Mouse (Mus musculus) CH12.LX (cell line): Measurements from ENCODE around the gene Mdc1. TPM values are rescaled to one million over a fixed set of nuclear protein-coding genes. Genes with fewer than 3 reads are reported as not detected.

Experiments used
- DNase-seq: peaks from one replicate; pipeline ENCODE4 v3.0.0-alpha.2; 2013; ENCODE audit errors: extremely low read depth
- H3K27ac ChIP-seq: 2 replicates; pipeline ENCODE4 v1.5.1; 2012; ENCODE audit warnings: low read depth, mild to moderate bottlenecking, control low read depth, moderate library complexity; ENCODE audit not compliant: insufficient read depth
- H3K27me3 ChIP-seq: replicated peaks from 2 replicates; pipeline ENCODE3; 2012; ENCODE audit warnings: inconsistent platforms
- H3K36me3 ChIP-seq, 2 experiments: replicated peaks in 1 of 2; 2 replicates each; pipeline versions ENCODE3 to v1.6.1; 2012; ENCODE audit warnings: inconsistent platforms in 1 of 2, low read length in 1 of 2, mild to moderate bottlenecking in 1 of 2, mixed read lengths in 1 of 2, moderate library complexity in 1 of 2; ENCODE audit not compliant: control insufficient read depth in 1 of 2, insufficient read depth in 1 of 2
- H3K4me1 ChIP-seq, 2 experiments: 2 replicates each; pipeline ENCODE4 v1.6.1; 2012; ENCODE audit warnings: inconsistent platforms in 1 of 2, moderate library complexity in 1 of 2; ENCODE audit not compliant: insufficient read depth in 2 of 2, control insufficient read depth in 1 of 2
- H3K4me2 ChIP-seq: 2 replicates; pipeline ENCODE4 v1.6.1; 2012; ENCODE audit warnings: low read depth, mild to moderate bottlenecking, control low read depth; ENCODE audit not compliant: poor library complexity, insufficient read depth, severe bottlenecking
- H3K4me3 ChIP-seq, 3 experiments: fragments of 150-350 bp in 1 of 3; sonication (generic) in 1 of 3; replicated peaks in 1 of 3; 2 replicates each; pipeline versions ENCODE3 to v1.5.1; 2011 to 2012; ENCODE audit warnings: low read depth in 2 of 3, low read length in 2 of 3, mild to moderate bottlenecking in 2 of 3, moderate library complexity in 2 of 3, control low read depth in 1 of 3, improper control_type of control experiment in 1 of 3, inconsistent platforms in 1 of 3, mixed read lengths in 1 of 3; ENCODE audit not compliant: poor library complexity in 1 of 3
- H3K79me2 ChIP-seq: replicated peaks from 2 replicates; pipeline ENCODE4 v1.6.1; 2012; ENCODE audit warnings: mild to moderate bottlenecking, moderate library complexity; ENCODE audit not compliant: control insufficient read depth, poor library complexity, insufficient read depth, severe bottlenecking; ENCODE audit errors: extremely low read depth
- H3K9ac ChIP-seq: 2 replicates; pipeline ENCODE4 v1.6.1; 2012; ENCODE audit warnings: low read depth, mild to moderate bottlenecking, control low read depth, moderate library complexity; ENCODE audit not compliant: insufficient read depth
- H3K9me3 ChIP-seq: replicated peaks from 2 replicates; pipeline ENCODE3; 2012; ENCODE audit warnings: low read length, inconsistent platforms, mixed read lengths
- E2F4 ChIP-seq: IDR thresholded peaks from 2 replicates; pipeline ENCODE4 v1.6.1; 2011; ENCODE audit warnings: low read depth, low read length, improper control_type of control experiment; ENCODE audit not compliant: insufficient replicate concordance
- EP300 ChIP-seq: IDR thresholded peaks from 2 replicates; pipeline ENCODE4 v1.6.1; 2011; ENCODE audit warnings: low read length, improper control_type of control experiment
- GABPA ChIP-seq: IDR thresholded peaks from 2 replicates; pipeline ENCODE4 v1.6.1; 2012; ENCODE audit warnings: low read depth, low read length, improper control_type of control experiment, inconsistent platforms; ENCODE audit not compliant: insufficient replicate concordance
- HCFC1 ChIP-seq: IDR thresholded peaks from 2 replicates; pipeline ENCODE4 v1.6.1; 2012; ENCODE audit warnings: low read depth, mild to moderate bottlenecking, inconsistent platforms, low read length, improper control_type of control experiment
- JUND ChIP-seq: conservative IDR thresholded peaks from 2 replicates; pipeline ENCODE4 v1.6.1; 2011; ENCODE audit warnings: low read depth, low read length, improper control_type of control experiment
- KAT2A ChIP-seq: IDR thresholded peaks from 2 replicates; pipeline ENCODE4 v1.6.1; 2012; ENCODE audit warnings: low read length, improper control_type of control experiment, inconsistent platforms; ENCODE audit not compliant: insufficient replicate concordance
- MAFK ChIP-seq: IDR thresholded peaks from 2 replicates; pipeline ENCODE4 v1.6.1; 2011; ENCODE audit warnings: low read length, improper control_type of control experiment; ENCODE audit not compliant: insufficient replicate concordance
- MYC ChIP-seq: IDR thresholded peaks from 2 replicates; pipeline ENCODE4 v1.6.1; 2011; ENCODE audit warnings: low read depth, mild to moderate bottlenecking, improper control_type of control experiment, low read length
- UBTF ChIP-seq: IDR thresholded peaks from 2 replicates; pipeline ENCODE4 v1.6.1; 2012; ENCODE audit warnings: low read depth, mild to moderate bottlenecking, inconsistent platforms, low read length, improper control_type of control experiment, moderate library complexity
- ZC3H11A ChIP-seq: IDR thresholded peaks from 2 replicates; pipeline ENCODE4 v1.6.1; 2012; ENCODE audit warnings: low read depth, mild to moderate bottlenecking, inconsistent platforms, low read length, improper control_type of control experiment
- dilution Hi-C: fragments of 300-500 bp; cut with MboI; formaldehyde crosslinking; loops from 2 replicates; pipeline ENCODE4 v1.14.3; 2020; ENCODE audit warnings: low sequenced_read_pairs; ENCODE audit not compliant: extremely low pct_unique_long_range_greater_than_20kb, extremely low pct_ligation_motif_present
- in situ Hi-C: fragments of 300-500 bp; cut with MboI; formaldehyde crosslinking; loops from 3 replicates; pipeline ENCODE4 v1.14.3; 2019; ENCODE audit warnings: low sequenced_read_pairs, low pct_ligation_motif_present, low pct_unique_long_range_greater_than_20kb, mixed read lengths
- polyA plus RNA-seq: library from polyadenylated mRNA; unstranded; fragments of >175 nt; gene quantifications from 2 replicates; pipeline ENCODE4 v1.2.1, GENCODE M21; 2012; ENCODE audit warnings: low read depth; ENCODE audit not compliant: insufficient read length
- total RNA-seq, 2 experiments: library from RNA; depleted of rRNA; stranded (reverse); fragments of 300-350 nt in 1 of 2; fragments of >200 nt in 1 of 2; gene quantifications; 2 replicates each; pipeline ENCODE4 v1.2.3; 2012 to 2014

The Mdc1 gene
- total and polyA plus RNA-seq, 3 experiments: 3.3 to 15.7 (median 8.2) TPM

DNA sequence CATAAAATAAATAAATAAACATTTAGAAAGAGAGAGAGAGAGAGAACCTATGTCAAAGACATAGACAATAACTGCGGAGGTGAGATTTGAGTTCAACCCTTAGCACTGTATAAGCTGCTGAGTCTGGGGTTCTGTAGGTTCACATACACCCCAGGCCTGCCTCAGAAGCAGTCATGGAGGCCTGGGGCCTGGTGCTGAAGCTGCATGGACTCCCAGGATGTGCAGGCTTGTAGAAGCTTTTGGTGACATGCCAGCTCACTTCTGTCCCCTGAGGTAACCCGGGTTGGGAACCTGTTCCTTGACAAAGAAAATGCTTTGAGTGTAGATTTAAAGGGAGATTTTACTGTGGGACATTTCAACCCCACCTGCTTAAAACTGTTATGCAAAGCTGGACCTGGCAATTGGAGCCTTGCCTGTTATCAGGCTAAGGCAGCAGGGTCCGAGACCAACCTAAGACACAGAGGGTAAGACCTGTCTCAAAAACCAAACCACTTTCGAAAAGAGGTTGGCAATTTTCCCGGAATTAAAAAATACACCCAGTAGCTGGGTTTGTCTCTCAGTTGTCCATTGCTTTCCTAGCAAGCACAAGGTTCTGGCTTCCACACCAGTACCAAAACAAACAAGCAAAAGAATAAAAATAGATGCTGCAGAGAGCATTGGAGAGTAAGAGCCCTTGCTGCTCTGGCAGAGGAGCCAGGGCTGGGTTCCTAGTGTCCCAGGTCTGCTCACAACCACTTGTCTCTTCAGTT, 30.2 kb upstream of the Mdc1 start:
- H3K79me2 ChIP-seq: no peaks in the 10 kb centered on the region
- H3K4me3 ChIP-seq: no peak overlapping the region
- in situ Hi-C loops (no loop called here), dilution Hi-C loops (no loop called here)
- H3K36me3 ChIP-seq: no peaks in the 10 kb centered on the region
- H3K4me2 ChIP-seq: no peak overlapping the region
- no peak overlapping the region for H3K27ac ChIP-seq
- H3K27me3 ChIP-seq: no peaks in the 10 kb centered on the region
- DNase-seq: no peak
- no peak overlapping the region for H3K9ac ChIP-seq
- no peaks in the 10 kb centered on the region for H3K9me3 ChIP-seq
- H3K4me1 ChIP-seq: peaks cover 25 to 41% of the 10 kb centered on the region in 2 experiments
- TF ChIP-seq E2F4 (no peak), GABPA (no peak), KAT2A (no peak), HCFC1 (no peak), JUND (no peak)

DNA sequence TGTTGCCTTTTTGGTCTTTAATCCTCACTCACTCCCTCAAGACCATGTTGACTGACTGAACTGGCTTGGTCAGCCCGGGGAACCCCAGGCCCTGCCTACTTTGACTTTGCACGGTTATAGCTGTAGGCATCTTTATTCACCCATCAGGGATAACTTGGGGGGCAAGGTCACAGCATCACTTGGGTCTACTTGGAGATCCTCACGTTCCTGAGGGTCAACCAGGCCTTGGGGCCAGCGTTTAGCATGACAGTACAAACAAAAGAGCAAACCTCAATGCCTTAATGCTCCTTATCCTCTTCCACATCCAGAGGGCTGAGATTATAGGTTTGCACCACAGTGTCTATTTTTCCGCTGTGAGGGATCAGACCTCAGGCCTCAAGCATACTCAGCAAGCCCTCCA, 29.0 kb upstream of the Mdc1 start:
- Histone ChIP-seq H3K36me3 (no peaks in the 10 kb centered on the region), H3K4me3 (no peak overlapping the region), H3K4me1 (peaks cover 25 to 41% of the 10 kb centered on the region in 2 experiments), H3K27me3 (no peaks in the 10 kb centered on the region), H3K9me3 (no peaks in the 10 kb centered on the region), H3K27ac (no peak overlapping the region)
- no peak for TF ChIP-seq EP300
- no peak for TF ChIP-seq E2F4
- no peak for TF ChIP-seq ZC3H11A
- TF ChIP-seq MYC: no peak
- TF ChIP-seq, all 38 proteins: peak for 0
- no peak for DNase-seq
- H3K9ac ChIP-seq: no peak overlapping the region
- H3K79me2 ChIP-seq: no peaks in the 10 kb centered on the region
- no peak overlapping the region for H3K4me2 ChIP-seq
- in situ Hi-C loops: no loop called here
- dilution Hi-C loops: no loop called here

- Histone ChIP-seq H3K79me2 (no peaks in the 10 kb centered on the region), H3K4me1 (peaks cover 25 to 41% of the 10 kb centered on the region in 2 experiments), H3K27me3 (no peaks in the 10 kb centered on the region), H3K27ac (peak overlapping the region; percentile 46), H3K36me3 (no peaks in the 10 kb centered on the region), H3K4me2 (no peak overlapping the region; the same call in 1 of the 2 replicates), H3K4me3 (no peak overlapping the region), H3K9me3 (no peaks in the 10 kb centered on the region), H3K9ac (no peak overlapping the region)
- no peak for DNase-seq
- dilution Hi-C loops: no loop called here
- TF ChIP-seq EP300 (no peak), UBTF (no peak), MAFK (no peak)
- in situ Hi-C loops: no loop called here
These were observed 28.6 kb upstream of the Mdc1 start for GRCm38 (mm10) chr17:35812736-35813135.
